Mouse (Mus musculus) liver, postnatal 0 days (tissue): ENCODE results near the gene Ern1. TPM values are rescaled to one million over a fixed set of nuclear protein-coding genes. Genes with fewer than 3 reads are reported as not detected.
A peak's percentile ranks its signal among the peaks of the same experiment; 100 is the strongest.

ENCODE experiments used
- ATAC-seq: fragments of 200-750 bp; cut with Nextera tagmentation; 2 replicates; pipeline ENCODE4 v1.8.0; 2017; ENCODE audit warnings: mild to moderate bottlenecking, moderate library complexity
- DNase-seq: peaks from one replicate; pipeline ENCODE4 v3.0.0-alpha.2; 2016
- H3K27ac ChIP-seq: fragments of 300-500 bp; sonication (generic); 2 replicates; pipeline ENCODE4 v1.5.1; 2014; ENCODE audit warnings: antibody characterized with exemption, moderate library complexity, mild to moderate bottlenecking, low read depth
- H3K27me3 ChIP-seq: fragments of 300-500 bp; sonication (generic); 2 replicates; pipeline ENCODE4 v1.6.1; 2014; ENCODE audit warnings: low read length, control low read depth, mixed read lengths; ENCODE audit not compliant: insufficient read depth
- H3K36me3 ChIP-seq: fragments of 300-500 bp; sonication (generic); replicated peaks from 2 replicates; pipeline ENCODE4 v1.6.1; 2014; ENCODE audit warnings: mild to moderate bottlenecking, control low read depth, low read length, moderate library complexity, mixed read lengths; ENCODE audit not compliant: insufficient read depth
- H3K4me1 ChIP-seq: fragments of 300-500 bp; sonication (generic); 2 replicates; pipeline ENCODE4 v1.6.1; 2014; ENCODE audit warnings: antibody characterized with exemption, mild to moderate bottlenecking, control low read depth; ENCODE audit not compliant: insufficient read depth
- H3K4me2 ChIP-seq: fragments of 300-500 bp; sonication (generic); 2 replicates; pipeline ENCODE4 v1.6.1; 2014; ENCODE audit warnings: low read depth, mild to moderate bottlenecking, low read length, moderate library complexity, mixed read lengths
- H3K4me3 ChIP-seq: fragments of 300-500 bp; sonication (generic); 2 replicates; pipeline ENCODE4 v1.5.1; 2014; ENCODE audit warnings: low read depth, low read length
- H3K9ac ChIP-seq: fragments of 300-500 bp; sonication (generic); replicated peaks from 2 replicates; pipeline ENCODE4 v1.6.1; 2014; ENCODE audit warnings: mild to moderate bottlenecking, moderate library complexity
- H3K9me3 ChIP-seq: fragments of 300-500 bp; sonication (generic); 2 replicates; pipeline ENCODE4 v1.6.1; 2016; ENCODE audit warnings: mild to moderate bottlenecking, control low read depth, low read length, mixed read lengths
- CTCF ChIP-seq: sonication (generic); IDR thresholded peaks from 2 replicates; pipeline ENCODE4 v1.5.1; 2016; ENCODE audit warnings: antibody characterized with exemption, low read depth
- EP300 ChIP-seq: IDR thresholded peaks from 2 replicates; pipeline ENCODE4 v1.6.1; 2016; ENCODE audit warnings: antibody characterized with exemption, low read depth, mild to moderate bottlenecking
- WGBS: fragments of 180-500 bp; shearing (Covaris S2); extraction: QIAGEN DNeasy Blood & Tissue Kit; methylation state at CpG from one replicate; pipeline ENCODE4 v1.1.7; 2014; ENCODE audit not compliant: insufficient replicate concordance; 5-methylcytosine and 5-hydroxymethylcytosine counted together
- polyA plus RNA-seq: library from polyadenylated mRNA; unstranded; fragments of >200 nt; fragmentation: Nextera tagmentation; extraction: Ambion mirVana; gene quantifications from 2 replicates; pipeline ENCODE4 v1.2.1, GENCODE M21; 2015

Gene Ern1
- polyA plus RNA-seq, 1 experiment from 2014 or later, result 2.9 TPM

DNA sequence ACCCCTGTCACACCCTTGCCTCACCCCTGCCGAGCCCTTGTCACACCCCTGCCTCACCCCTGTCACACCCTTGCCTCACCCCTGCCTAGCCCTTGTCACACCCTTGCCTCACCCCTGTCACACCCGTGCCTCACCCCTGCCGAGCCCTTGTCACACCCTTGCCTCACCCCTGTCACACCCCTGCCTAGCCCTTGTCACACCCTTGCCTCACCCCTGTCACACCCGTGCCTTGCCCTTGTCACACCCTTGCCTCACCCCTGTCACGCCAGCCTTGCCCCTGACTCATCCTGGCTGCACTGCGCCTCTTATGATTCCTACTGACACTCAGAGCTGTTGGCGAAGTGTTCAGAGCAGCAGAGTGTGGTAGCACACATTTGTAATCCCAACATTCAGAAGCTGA lies 20.0 kb upstream of the Ern1 start:
- Histone ChIP-seq H3K4me3 (no peak overlapping the region), H3K9me3 (no peaks in the 10 kb centered on the region), H3K9ac (no peak overlapping the region), H3K27me3 (no peaks in the 10 kb centered on the region), H3K27ac (peak overlapping the region; percentile 34; the same call in 1 of the 2 replicates), H3K4me1 (no peaks in the 10 kb centered on the region; the same call in 1 of the 2 replicates), H3K4me2 (no peak overlapping the region), H3K36me3 (peaks cover 37% of the 10 kb centered on the region)
- no peak for TF ChIP-seq EP300
- TF ChIP-seq CTCF, result no peak
- 90% methylated on average over 7 of the region's 7 CpGs for WGBS
- ATAC-seq, result peak; percentile 31
- DNase-seq, result no peak

DNA sequence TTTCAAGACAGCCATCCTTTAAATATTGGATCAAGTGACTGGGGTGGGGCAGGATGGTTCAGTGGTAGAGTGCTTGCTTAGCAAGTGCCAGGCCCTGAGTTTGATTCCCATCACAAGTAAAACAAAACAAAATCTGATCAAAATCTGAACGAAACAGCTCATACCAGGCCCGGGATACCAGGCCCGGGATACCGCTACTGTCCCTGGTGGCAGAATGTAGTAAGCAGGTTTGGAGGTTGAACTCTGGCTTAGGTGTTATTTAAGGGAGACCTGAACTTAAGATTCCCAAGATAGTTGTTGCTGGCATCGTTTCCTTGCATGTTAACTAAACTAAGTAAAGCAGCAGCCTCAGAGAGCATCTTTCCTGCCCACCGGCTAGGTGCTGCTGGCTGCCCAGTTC lies 18.6 kb upstream of the Ern1 start:
- TF ChIP-seq CTCF (0 out of 2 replicates have a peak, but pooled peaks have one; percentile 10), EP300 (no peak)
- WGBS, result 92% methylated on average over 6 of the region's 6 CpGs
- H3K27ac ChIP-seq, result no peak overlapping the region
- H3K9me3 ChIP-seq, result no peaks in the 10 kb centered on the region
- no peak overlapping the region for H3K9ac ChIP-seq
- DNase-seq, result no peak
- H3K4me2 ChIP-seq, result no peak overlapping the region
- H3K4me1 ChIP-seq, result peaks cover 2% of the 10 kb centered on the region; the same call in 1 of the 2 replicates
- no peak for ATAC-seq
- no peak overlapping the region for H3K4me3 ChIP-seq
- peaks cover 29% of the 10 kb centered on the region for H3K36me3 ChIP-seq
- no peaks in the 10 kb centered on the region for H3K27me3 ChIP-seq

DNA sequence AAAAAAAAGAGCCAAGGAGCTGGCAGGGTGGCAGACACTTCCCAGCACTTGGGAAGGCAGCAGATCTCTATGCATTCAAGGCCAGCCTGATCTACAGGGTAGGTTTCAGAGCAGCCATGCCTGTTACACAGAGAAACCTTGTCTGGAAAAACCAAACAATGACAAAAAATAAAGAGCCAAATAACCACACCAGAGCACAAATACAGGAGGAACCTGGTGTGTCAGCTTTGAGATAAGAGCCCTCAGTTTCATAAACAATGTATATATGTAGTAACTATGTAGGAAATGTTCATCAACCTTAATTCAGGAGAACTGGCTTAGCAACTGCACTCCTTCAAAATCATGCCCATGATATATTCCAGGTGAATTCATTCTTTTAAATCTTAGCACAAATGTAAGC lies 16.5 kb upstream of the Ern1 start:
- Histone ChIP-seq H3K36me3 (peaks cover 20% of the 10 kb centered on the region), H3K27me3 (no peaks in the 10 kb centered on the region), H3K4me1 (peaks cover 2% of the 10 kb centered on the region; the same call in 1 of the 2 replicates), H3K9me3 (no peaks in the 10 kb centered on the region), H3K4me2 (no peak overlapping the region), H3K9ac (no peak overlapping the region), H3K4me3 (no peak overlapping the region), H3K27ac (no peak overlapping the region)
- TF ChIP-seq CTCF (no peak), EP300 (no peak)
- DNase-seq (no peak), ATAC-seq (no peak)

DNA sequence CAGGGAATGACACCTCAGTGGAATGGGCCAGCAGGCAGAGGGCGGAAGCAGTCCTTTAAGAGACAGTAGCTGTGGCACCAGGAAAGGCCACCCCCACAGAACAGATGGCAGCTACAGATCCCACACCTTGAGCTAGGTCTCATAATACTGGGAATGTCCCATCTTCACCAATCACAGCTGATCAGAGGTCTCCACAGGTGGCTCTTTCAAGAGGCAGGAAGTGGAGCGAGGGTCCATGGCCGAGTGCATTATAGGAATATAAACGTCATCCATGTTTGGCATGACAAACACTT lies 15.7 kb upstream of the Ern1 start:
- DNase-seq (no peak), ATAC-seq (no peak)
- no peak overlapping the region for H3K9ac ChIP-seq
- 76% methylated on average over 4 of the region's 4 CpGs for WGBS
- H3K27ac ChIP-seq, result 0 out of 2 replicates have a peak overlapping the region, but pooled peaks have one; percentile 13
- H3K4me2 ChIP-seq, result no peak overlapping the region
- no peak overlapping the region for H3K4me3 ChIP-seq
- no peak for TF ChIP-seq CTCF
- TF ChIP-seq EP300, result no peak
- H3K9me3 ChIP-seq, result no peaks in the 10 kb centered on the region
- no peaks in the 10 kb centered on the region for H3K27me3 ChIP-seq
- peaks cover 5% of the 10 kb centered on the region; the same call in 1 of the 2 replicates for H3K4me1 ChIP-seq
- H3K36me3 ChIP-seq, result peaks cover 15% of the 10 kb centered on the region; the same call in 1 of the 2 replicates

DNA sequence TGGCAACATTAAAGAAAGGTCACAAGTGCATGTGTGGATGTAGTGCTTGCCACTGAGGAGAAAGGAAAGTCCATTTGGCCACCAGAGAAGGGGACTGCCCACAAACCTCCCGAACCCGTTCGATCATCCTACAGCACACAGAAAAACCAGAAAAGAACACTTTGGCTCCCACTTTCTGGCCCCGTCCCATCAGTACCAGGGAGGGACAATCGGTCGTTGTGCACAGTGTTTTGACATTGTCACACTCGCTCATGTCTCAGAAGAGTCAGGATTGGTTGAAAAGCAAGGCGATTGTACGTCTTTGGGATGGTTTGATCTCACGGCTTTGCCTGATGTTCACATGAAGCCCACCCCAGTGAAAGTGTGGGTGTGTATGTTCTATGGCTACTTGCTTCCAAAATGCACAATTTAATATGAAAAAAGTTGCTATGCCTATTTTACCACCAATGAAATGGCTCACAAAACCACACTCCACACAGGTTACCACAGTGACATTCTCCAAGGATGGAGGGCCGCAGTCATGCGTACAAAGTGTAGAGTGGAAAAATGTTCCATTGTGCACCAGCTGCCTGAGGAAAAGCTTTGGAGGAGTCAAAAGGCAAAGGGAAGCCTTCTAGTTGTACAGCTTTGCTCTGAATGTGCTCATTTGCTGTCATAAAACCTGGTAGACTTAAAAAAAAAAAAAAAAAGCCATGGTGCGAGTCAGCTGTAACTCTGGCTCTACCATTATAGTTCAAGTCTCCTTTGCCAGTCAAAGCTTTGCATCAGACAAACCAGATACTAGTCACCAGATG lies 15.2 kb upstream of the Ern1 start:
- peaks cover 15% of the 10 kb centered on the region; the same call in 1 of the 2 replicates for H3K36me3 ChIP-seq
- peak overlapping the region; percentile 13; the same call in 1 of the 2 replicates for H3K27ac ChIP-seq
- 59% methylated on average over 13 of the region's 13 CpGs for WGBS
- no peaks in the 10 kb centered on the region for H3K27me3 ChIP-seq
- no peak overlapping the region for H3K9ac ChIP-seq
- H3K9me3 ChIP-seq, result no peaks in the 10 kb centered on the region
- no peak for TF ChIP-seq EP300
- TF ChIP-seq CTCF, result no peak
- no peak overlapping the region for H3K4me2 ChIP-seq
- no peak overlapping the region for H3K4me3 ChIP-seq
- peaks cover 5% of the 10 kb centered on the region; the same call in 1 of the 2 replicates for H3K4me1 ChIP-seq
- DNase-seq (no peak), ATAC-seq (no peak)

DNA sequence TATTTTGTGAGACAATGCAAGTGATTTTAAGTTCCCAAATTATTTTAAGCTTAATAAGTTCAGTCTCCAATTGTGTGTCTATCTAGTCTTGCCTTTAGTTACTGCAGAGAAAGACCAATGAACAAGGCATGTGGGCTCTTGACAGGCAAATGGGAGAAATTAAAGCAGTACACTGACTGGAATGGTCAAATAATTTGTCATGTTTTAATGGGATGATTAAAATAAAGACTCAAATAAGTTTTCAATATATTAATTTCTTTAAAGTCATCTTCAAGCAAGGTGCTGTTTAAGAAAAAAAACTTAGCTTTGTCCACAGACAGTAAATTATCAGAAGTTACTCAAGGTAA lies 14.5 kb upstream of the Ern1 start:
- Histone ChIP-seq H3K27me3 (no peaks in the 10 kb centered on the region), H3K4me3 (0 out of 2 replicates have a peak overlapping the region, but pooled peaks have one; percentile 92), H3K36me3 (peaks cover 12% of the 10 kb centered on the region; the same call in 1 of the 2 replicates), H3K9me3 (no peaks in the 10 kb centered on the region), H3K9ac (0 out of 2 replicates have a peak overlapping the region, but pooled peaks have one; percentile 86), H3K4me1 (peaks cover 5% of the 10 kb centered on the region; the same call in 1 of the 2 replicates), H3K27ac (peak overlapping the region; percentile 94), H3K4me2 (peak overlapping the region; percentile 89)
- ATAC-seq, result no peak
- TF ChIP-seq CTCF, result no peak
- no peak for TF ChIP-seq EP300
- DNase-seq, result no peak
